Mouse (Mus musculus) liver, adult 2 months (tissue): ENCODE results near the gene Meiob. TPM values are rescaled to one million over a fixed set of nuclear protein-coding genes. Genes with fewer than 3 reads are reported as not detected.

Experiments used
- DNase-seq: peaks from one replicate; pipeline ENCODE4 v3.0.0-alpha.2; 2011; ENCODE audit warnings: low read depth, low spot score; ENCODE audit errors: extremely low read depth
- H3K27ac ChIP-seq: fragments of 200-500 bp; replicated peaks from 2 replicates; pipeline ENCODE4 v1.5.1; 2012; ENCODE audit warnings: low read depth, mild to moderate bottlenecking, control low read depth, inconsistent platforms, low read length; ENCODE audit not compliant: insufficient read depth
- H3K27me3 ChIP-seq: fragments of 200-500 bp; 2 replicates; pipeline ENCODE4 v1.6.1; 2012; ENCODE audit warnings: mild to moderate bottlenecking, moderate library complexity, low read length, inconsistent platforms; ENCODE audit not compliant: control insufficient read depth, insufficient read depth
- H3K36me3 ChIP-seq: fragments of 200-500 bp; 2 replicates; pipeline ENCODE4 v1.6.1; 2012; ENCODE audit warnings: low read length, inconsistent platforms; ENCODE audit not compliant: control insufficient read depth, insufficient read depth
- H3K4me1 ChIP-seq: fragments of 200-500 bp; 2 replicates; pipeline ENCODE4 v1.6.1; 2011; ENCODE audit warnings: low read length; ENCODE audit not compliant: control insufficient read depth, insufficient read depth
- H3K4me3 ChIP-seq: fragments of 200-500 bp; 2 replicates; pipeline ENCODE4 v1.5.1; 2011; ENCODE audit warnings: low read depth, mild to moderate bottlenecking, control low read depth, low read length, moderate library complexity; ENCODE audit not compliant: insufficient read depth
- H3K79me2 ChIP-seq: fragments of 200-500 bp; 2 replicates; pipeline ENCODE4 v1.6.1; 2012; ENCODE audit warnings: inconsistent platforms, mild to moderate bottlenecking, low read length, moderate library complexity; ENCODE audit not compliant: control insufficient read depth, insufficient read depth
- H3K9ac ChIP-seq: fragments of 200-500 bp; 2 replicates; pipeline ENCODE4 v1.6.1; 2012; ENCODE audit warnings: low read depth, mild to moderate bottlenecking, control low read depth, inconsistent platforms, low read length
- CTCF ChIP-seq: fragments of 200-500 bp; IDR thresholded peaks from 2 replicates; pipeline ENCODE4 v1.5.1; 2011; ENCODE audit warnings: low read depth, low read length, control low read depth
- POLR2A ChIP-seq: fragments of 200-500 bp; IDR thresholded peaks from 2 replicates; pipeline ENCODE4 v1.6.1; 2011; ENCODE audit warnings: low read length, control low read depth; ENCODE audit not compliant: insufficient read depth; ENCODE audit errors: extremely low read depth
- WGBS: fragments of 180-500 bp; shearing (Covaris S2); methylation state at CpG from one replicate; pipeline ENCODE4 v1.1.7; 2018; 5-methylcytosine and 5-hydroxymethylcytosine counted together
- polyA plus RNA-seq: library from polyadenylated mRNA; depleted of rRNA; stranded (reverse); fragments of >200 nt; gene quantifications from 2 replicates; pipeline ENCODE4 v1.2.3, GENCODE M21; 2012
- total RNA-seq: library from RNA; depleted of rRNA; stranded (reverse); fragments of >200 nt; gene quantifications from 2 replicates; pipeline ENCODE4 v1.2.3, GENCODE M21; 2014

Meiob gene
- total and polyA plus RNA-seq, 2 experiments = 0.59 to 6.7 TPM

- H3K27ac ChIP-seq = peak overlapping the region; percentile 93
- WGBS = 36% methylated on average over 10 of the region's 10 CpGs
Observed at GRCm38 (mm10) chr17:24851381-24852125, 47.5 kb downstream of the Meiob start.

GRCm38 (mm10) chr17:24855838-24856464 lies 51.9 kb downstream of the Meiob start:
- H3K27ac ChIP-seq = peak overlapping the region; percentile 2
- H3K36me3 ChIP-seq = peaks cover 46% of the 10 kb centered on the region
- 0 out of 2 replicates have a peak overlapping the region, but pooled peaks have one; percentile 31 for H3K9ac ChIP-seq

More at GRCm38 (mm10) chr17:24851381-24852125, 47.5 kb downstream of the Meiob start:
- TF ChIP-seq CTCF = no peak
- no peak for TF ChIP-seq POLR2A
- peak overlapping the region; percentile 96 for H3K9ac ChIP-seq
- no peaks in the 10 kb centered on the region for H3K27me3 ChIP-seq
- H3K4me1 ChIP-seq = peaks cover 16% of the 10 kb centered on the region
- peaks cover 18% of the 10 kb centered on the region; the same call in 1 of the 2 replicates for H3K79me2 ChIP-seq
- DNase-seq = peak; percentile 51
- peak overlapping the region; percentile 88 for H3K4me3 ChIP-seq
- H3K36me3 ChIP-seq = peaks cover 29% of the 10 kb centered on the region

GRCm38 (mm10) chr17:24856589-24856988 lies 52.5 kb downstream of the Meiob start:
- TF ChIP-seq POLR2A (no peak), CTCF (no peak)
- no peaks in the 10 kb centered on the region for H3K27me3 ChIP-seq
- H3K4me3 ChIP-seq = no peak overlapping the region
- H3K9ac ChIP-seq = no peak overlapping the region
- 0 out of 2 replicates have a peak overlapping the region, but pooled peaks have one; percentile 0 for H3K27ac ChIP-seq
- 65% methylated on average over 13 of the region's 13 CpGs for WGBS
- DNase-seq = no peak
- peaks cover 8% of the 10 kb centered on the region; the same call in 1 of the 2 replicates for H3K79me2 ChIP-seq
- peaks cover 30% of the 10 kb centered on the region for H3K4me1 ChIP-seq
- peaks cover 52% of the 10 kb centered on the region for H3K36me3 ChIP-seq

More at GRCm38 (mm10) chr17:24855838-24856464, 51.9 kb downstream of the Meiob start:
- Histone ChIP-seq H3K4me1 (peaks cover 30% of the 10 kb centered on the region), H3K4me3 (no peak overlapping the region), H3K27me3 (no peaks in the 10 kb centered on the region), H3K79me2 (peaks cover 14% of the 10 kb centered on the region; the same call in 1 of the 2 replicates)
- DNase-seq = no peak
- 57% methylated on average over 3 of the region's 3 CpGs for WGBS
- no peak for TF ChIP-seq CTCF

- no peaks in the 10 kb centered on the region for H3K27me3 ChIP-seq
- no peak for TF ChIP-seq CTCF
- no peak for TF ChIP-seq POLR2A
- DNase-seq = peak; percentile 90
- 30% methylated on average over 8 of the region's 8 CpGs for WGBS
- peaks cover 30% of the 10 kb centered on the region for H3K4me1 ChIP-seq
- peaks cover 62% of the 10 kb centered on the region for H3K36me3 ChIP-seq
- H3K9ac ChIP-seq = peak overlapping the region; percentile 54
- H3K27ac ChIP-seq = peak overlapping the region; percentile 46
- peak overlapping the region; percentile 15; the same call in 1 of the 2 replicates for H3K4me3 ChIP-seq
- H3K79me2 ChIP-seq = peaks cover 5% of the 10 kb centered on the region; the same call in 1 of the 2 replicates
Observed at GRCm38 (mm10) chr17:24857831-24858470, 53.9 kb downstream of the Meiob start.

GRCm38 (mm10) chr17:24858967-24859366 lies 54.9 kb downstream of the Meiob start:
- peaks cover 27% of the 10 kb centered on the region for H3K4me1 ChIP-seq
- peaks cover 62% of the 10 kb centered on the region for H3K36me3 ChIP-seq
- H3K9ac ChIP-seq = peak overlapping the region; percentile 21; the same call in 1 of the 2 replicates
- peak overlapping the region; percentile 27; the same call in 1 of the 2 replicates for H3K27ac ChIP-seq
- no peak overlapping the region for H3K4me3 ChIP-seq
- 41% methylated on average over 6 of the region's 6 CpGs for WGBS
- no peak for DNase-seq
- TF ChIP-seq POLR2A (no peak), CTCF (no peak)
- H3K27me3 ChIP-seq = no peaks in the 10 kb centered on the region
- H3K79me2 ChIP-seq = no peaks in the 10 kb centered on the region; the same call in 1 of the 2 replicates
